30 mouse cellular contexts compared by ENCODE assay signal in genomic region chr12:5284961-5285360, GRCm38 (mm10).
DNase-seq lines count a peak whose midpoint lies in the region; ATAC-seq and TF ChIP-seq lines count a peak whose summit lies in the region.
"Had no signal": no experiment of that assay in that cellular context is flagged by ENCODE, and none has a peak within 500 bp of the region (broad histone marks: within the 10 kb centered on the region; RNA-seq: fewer than 3 reads in every experiment).

No protein-coding gene starts in this region.

- no peak overlapping the region for H3K4me3 ChIP-seq in hindbrain, embryonic 12.5 days
- H3K4me3 ChIP-seq in hindbrain, embryonic 11.5 days (ENCODE audit: low read depth, low read length) = no peak overlapping the region
- no peak overlapping the region for H3K4me3 ChIP-seq in kidney, adult 2 months (ENCODE audit: insufficient read depth, low read depth, low read length)
- no peak overlapping the region for H3K4me3 ChIP-seq in kidney, embryonic 14.5 days (ENCODE audit: low read length)
- H3K4me3 ChIP-seq in intestine, postnatal 0 days (ENCODE audit: low read depth, low read length) = no peak overlapping the region
- no peak overlapping the region for H3K4me3 ChIP-seq in midbrain, embryonic 15.5 days
- H3K4me3 ChIP-seq: embryonic facial prominence, embryonic 10.5 days; embryonic facial prominence, embryonic 15.5 days; forebrain, embryonic 12.5 days; heart, adult 2 months; heart, embryonic 13.5 days; liver, embryonic 12.5 days; myocyte had no signal

- H3K4me2 ChIP-seq in hindbrain, embryonic 12.5 days (replicated peaks) = no peak overlapping the region
- no peak overlapping the region for H3K4me2 ChIP-seq in hindbrain, embryonic 11.5 days (replicated peaks; ENCODE audit: low read depth, low read length)
- H3K4me2 ChIP-seq in kidney, embryonic 14.5 days (replicated peaks; ENCODE audit: low read depth, low read length) = no peak overlapping the region
- H3K4me2 ChIP-seq in intestine, postnatal 0 days (replicated peaks; ENCODE audit: low read depth) = no peak overlapping the region
- H3K4me2 ChIP-seq in midbrain, embryonic 15.5 days = no peak overlapping the region
- H3K4me2 ChIP-seq: embryonic facial prominence, embryonic 15.5 days; forebrain, embryonic 12.5 days; heart, embryonic 13.5 days; hindbrain, embryonic 14.5 days; liver, embryonic 12.5 days; midbrain, embryonic 11.5 days had no signal

- no peak overlapping the region for H3K27ac ChIP-seq in hindbrain, embryonic 12.5 days
- H3K27ac ChIP-seq in hindbrain, embryonic 11.5 days (ENCODE audit: low read depth, low read length) = no peak overlapping the region
- no peak overlapping the region for H3K27ac ChIP-seq in kidney, adult 2 months (ENCODE audit: insufficient read depth, low read depth, low read length)
- no peak overlapping the region for H3K27ac ChIP-seq in kidney, embryonic 14.5 days (ENCODE audit: low read depth, low read length)
- no peak overlapping the region for H3K27ac ChIP-seq in intestine, postnatal 0 days (ENCODE audit: low read depth, low read length)
- no peak overlapping the region for H3K27ac ChIP-seq in midbrain, embryonic 15.5 days
- H3K27ac ChIP-seq: embryonic facial prominence, embryonic 10.5 days; embryonic facial prominence, embryonic 15.5 days; forebrain, embryonic 12.5 days; heart, adult 2 months; heart, embryonic 13.5 days; hindbrain, embryonic 14.5 days; liver, embryonic 12.5 days had no signal

- DNase-seq in hindbrain, embryonic 11.5 days (ENCODE audit: low spot score) = no peak
- DNase-seq in kidney, adult 2 months = peak; percentile 90
- DNase-seq in kidney, postnatal 14 days = peak; percentile 58
- DNase-seq in cerebellum, postnatal 14 days = no peak
- DNase-seq: adrenal gland, adult 2 months; adrenal gland, postnatal 36 days; cerebellum, adult 18-20 months; cerebellum, postnatal 10 days; forebrain, postnatal 0 days; heart, adult 2 months; heart, postnatal 10 days; left cerebral cortex, postnatal 4 days; liver, postnatal 0 days; lung, postnatal 36 days; right cerebral cortex, postnatal 4 days; thymus, postnatal 4 days had no signal

- no peak for TF ChIP-seq POLR2A in kidney, adult 2 months (IDR thresholded peaks at IDR 0.05; ENCODE audit: low read depth, low read length)

- 0 out of 2 replicates have a peak, but pooled peaks have one; percentile 3 for ATAC-seq in hindbrain, embryonic 12.5 days (ENCODE audit: low FRiP score)
- no peak for ATAC-seq in hindbrain, embryonic 11.5 days (ENCODE audit: low FRiP score)
- no peak for ATAC-seq in kidney, embryonic 14.5 days (ENCODE audit: low FRiP score, low TSS enrichment)
- peak; percentile 52; the same call in 1 of the 2 replicates for ATAC-seq in intestine, postnatal 0 days
- no peak for ATAC-seq in midbrain, embryonic 15.5 days (replicated peaks)
- ATAC-seq: activated CD4-positive, CD25-positive, alpha-beta regulatory T cell, adult 4 months; forebrain, postnatal 0 days; liver, embryonic 12.5 days; liver, postnatal 0 days had no signal

- TF ChIP-seq CTCF in kidney, adult 2 months (conservative IDR thresholded peaks at IDR 0.05; ENCODE audit: insufficient read depth, insufficient read length, low read depth, low read length) = no peak
- no peak for TF ChIP-seq CTCF in intestine, postnatal 0 days (IDR thresholded peaks at IDR 0.05; ENCODE audit: low read depth)

- H3K9me3 ChIP-seq in hindbrain, embryonic 12.5 days (replicated peaks) = no peaks in the 10 kb centered on the region
- H3K9me3 ChIP-seq in hindbrain, embryonic 11.5 days (ENCODE audit: control insufficient read depth, low read length) = no peaks in the 10 kb centered on the region
- no peaks in the 10 kb centered on the region for H3K9me3 ChIP-seq in kidney, embryonic 14.5 days (ENCODE audit: control insufficient read depth, low read length)
- no peaks in the 10 kb centered on the region for H3K9me3 ChIP-seq in intestine, postnatal 0 days (ENCODE audit: control insufficient read depth)
- H3K9me3 ChIP-seq in midbrain, embryonic 15.5 days = no peaks in the 10 kb centered on the region
- H3K9me3 ChIP-seq: embryonic facial prominence, embryonic 10.5 days; embryonic facial prominence, embryonic 15.5 days; forebrain, embryonic 12.5 days; heart, embryonic 13.5 days; liver, embryonic 12.5 days had no signal

- 92% methylated on average over 6 of the region's 6 CpGs for WGBS in hindbrain, embryonic 12.5 days
- WGBS in hindbrain, embryonic 11.5 days = 93% methylated on average over 6 of the region's 6 CpGs
- whole genome bisulfite sequencing in kidney, adult 2 months = 56% methylated on average over 6 of the region's 6 CpGs
- WGBS in kidney, embryonic 14.5 days = 95% methylated on average over 6 of the region's 6 CpGs
- 57% methylated on average over 6 of the region's 6 CpGs for WGBS in intestine, postnatal 0 days
- 88% methylated on average over 6 of the region's 6 CpGs for WGBS in midbrain, embryonic 15.5 days

- H3K36me3 ChIP-seq in hindbrain, embryonic 12.5 days = no peaks in the 10 kb centered on the region
- H3K36me3 ChIP-seq in hindbrain, embryonic 11.5 days (ENCODE audit: control insufficient read depth, insufficient read depth, low read length) = no peaks in the 10 kb centered on the region
- no peaks in the 10 kb centered on the region for H3K36me3 ChIP-seq in kidney, adult 2 months (ENCODE audit: control insufficient read depth, insufficient read depth, low read length)
- H3K36me3 ChIP-seq in kidney, embryonic 14.5 days (ENCODE audit: control insufficient read depth, insufficient read depth, low read length) = no peaks in the 10 kb centered on the region
- H3K36me3 ChIP-seq in intestine, postnatal 0 days (ENCODE audit: control insufficient read depth, insufficient read depth) = no peaks in the 10 kb centered on the region
- H3K36me3 ChIP-seq in midbrain, embryonic 15.5 days (replicated peaks) = no peaks in the 10 kb centered on the region
- H3K36me3 ChIP-seq: embryonic facial prominence, embryonic 10.5 days; embryonic facial prominence, embryonic 15.5 days; forebrain, embryonic 12.5 days; heart, embryonic 13.5 days; liver, embryonic 12.5 days had no signal

- peaks cover 6% of the 10 kb centered on the region; the same call in 1 of the 2 replicates for H3K4me1 ChIP-seq in hindbrain, embryonic 12.5 days
- no peaks in the 10 kb centered on the region for H3K4me1 ChIP-seq in hindbrain, embryonic 11.5 days (replicated peaks; ENCODE audit: control insufficient read depth, insufficient read depth, low read length)
- H3K4me1 ChIP-seq in kidney, adult 2 months (ENCODE audit: control insufficient read depth, insufficient read depth, low read length) = peaks cover 10% of the 10 kb centered on the region; the same call in 1 of the 2 replicates
- H3K4me1 ChIP-seq in kidney, embryonic 14.5 days (ENCODE audit: control insufficient read depth, insufficient read depth, low read length) = no peaks in the 10 kb centered on the region
- peaks cover 3% of the 10 kb centered on the region; the same call in 1 of the 2 replicates for H3K4me1 ChIP-seq in intestine, postnatal 0 days (replicated peaks; ENCODE audit: control insufficient read depth, insufficient read depth, low read length)
- peaks cover 9% of the 10 kb centered on the region for H3K4me1 ChIP-seq in midbrain, embryonic 15.5 days
- H3K4me1 ChIP-seq: liver, embryonic 12.5 days had no signal

- no peak overlapping the region for H3K9ac ChIP-seq in hindbrain, embryonic 12.5 days
- H3K9ac ChIP-seq in hindbrain, embryonic 11.5 days (ENCODE audit: low read depth, low read length) = no peak overlapping the region
- no peak overlapping the region for H3K9ac ChIP-seq in kidney, embryonic 14.5 days (ENCODE audit: low read depth, low read length)
- H3K9ac ChIP-seq in intestine, postnatal 0 days (ENCODE audit: low read depth, low read length) = no peak overlapping the region
- no peak overlapping the region for H3K9ac ChIP-seq in midbrain, embryonic 15.5 days
- H3K9ac ChIP-seq: embryonic facial prominence, embryonic 15.5 days; forebrain, embryonic 12.5 days; forebrain, postnatal 0 days; heart, embryonic 13.5 days; hindbrain, embryonic 14.5 days; liver, embryonic 12.5 days; liver, postnatal 0 days had no signal

- H3K27me3 ChIP-seq in hindbrain, embryonic 12.5 days = no peaks in the 10 kb centered on the region
- H3K27me3 ChIP-seq in hindbrain, embryonic 11.5 days (ENCODE audit: control insufficient read depth, insufficient read depth, low read length) = no peaks in the 10 kb centered on the region
- H3K27me3 ChIP-seq in kidney, adult 2 months (replicated peaks; ENCODE audit: control insufficient read depth, insufficient read depth, low read length) = no peaks in the 10 kb centered on the region
- no peaks in the 10 kb centered on the region for H3K27me3 ChIP-seq in kidney, embryonic 14.5 days (ENCODE audit: control insufficient read depth, insufficient read depth, low read length)
- no peaks in the 10 kb centered on the region for H3K27me3 ChIP-seq in intestine, postnatal 0 days (replicated peaks; ENCODE audit: control insufficient read depth, insufficient read depth, low read length)
- H3K27me3 ChIP-seq in midbrain, embryonic 15.5 days (replicated peaks) = no peaks in the 10 kb centered on the region
- H3K27me3 ChIP-seq: CH12.LX; embryonic facial prominence, embryonic 15.5 days; forebrain, embryonic 12.5 days; heart, embryonic 13.5 days; liver, embryonic 12.5 days had no signal

Comparison
In these comparisons a context has a peak if more than half of its experiments do, and no peak if none do; other contexts are left out.
1. ATAC-seq: peak in hindbrain, embryonic 12.5 days (single experiment) and intestine, postnatal 0 days (single experiment); none in hindbrain, embryonic 11.5 days (single experiment), kidney, embryonic 14.5 days (single experiment) and midbrain, embryonic 15.5 days (single experiment).
2. DNase-seq: peak in kidney, adult 2 months (single experiment) and kidney, postnatal 14 days (single experiment); none in hindbrain, embryonic 11.5 days (single experiment) and cerebellum, postnatal 14 days (0 of 2).